Mouse (Mus musculus): ENCODE data around the gene AC170998.1. TPM values are rescaled to one million over a fixed set of nuclear protein-coding genes. Genes with fewer than 3 reads are reported as not detected.
"Not testable (repeated sequence)": the region's sequence is repeated elsewhere in the genome, so short reads cannot be mapped to it uniquely, and the experiment has no call there.

The AC170998.1 gene
- total RNA-seq, 2 experiments from 2014 or later = 2.2 to 3.6 TPM

DNA sequence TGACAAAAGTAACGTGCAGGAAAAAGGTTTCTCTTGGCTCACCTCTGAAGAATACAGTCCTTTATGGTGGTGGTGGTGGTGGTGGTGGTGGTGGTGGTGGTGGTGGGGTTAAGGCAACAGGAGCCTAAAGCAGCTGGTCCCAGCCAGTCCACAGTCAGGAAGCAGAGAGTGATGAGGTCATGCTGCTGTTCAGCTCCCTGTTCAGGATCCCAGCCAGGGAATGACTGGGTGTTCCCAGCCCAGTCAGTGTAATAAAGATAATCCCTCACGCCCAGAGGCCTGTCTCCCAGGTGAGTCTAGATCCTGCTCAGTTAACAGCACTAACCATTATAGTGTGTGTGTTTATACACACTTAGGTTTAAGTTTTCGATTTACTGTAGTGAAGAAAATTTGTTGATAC lies 24.1 kb upstream of the AC170998.1 start:
- no peak for DNase-seq (ENCODE audit: low spot score in 2 of 2)
- intact Hi-C loops (cut with DNase I) = no loop called here

DNA sequence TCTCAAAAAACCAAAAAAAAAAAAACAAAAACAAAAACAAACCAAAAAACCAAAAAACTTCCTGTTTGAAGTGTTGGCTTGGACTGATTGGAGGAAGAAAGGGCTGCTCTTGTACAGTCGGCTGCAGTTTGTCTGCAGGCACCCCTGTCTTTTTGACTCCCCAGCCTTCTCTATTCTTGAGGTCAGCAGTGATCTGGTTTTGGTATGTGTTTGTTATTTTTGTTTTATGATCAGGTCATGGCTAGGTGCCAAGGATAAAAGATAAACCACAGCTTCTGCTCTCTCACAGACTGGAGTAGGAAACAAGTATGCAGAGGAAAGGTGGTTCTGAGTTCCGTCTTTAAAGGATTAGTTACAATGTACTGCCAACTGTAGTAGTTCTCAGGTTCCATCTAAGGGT lies 23.2 kb upstream of the AC170998.1 start:
- DNase-seq (ENCODE audit: low spot score in 2 of 2) = no peak
- intact Hi-C loops (cut with DNase I) = no loop called here

DNA sequence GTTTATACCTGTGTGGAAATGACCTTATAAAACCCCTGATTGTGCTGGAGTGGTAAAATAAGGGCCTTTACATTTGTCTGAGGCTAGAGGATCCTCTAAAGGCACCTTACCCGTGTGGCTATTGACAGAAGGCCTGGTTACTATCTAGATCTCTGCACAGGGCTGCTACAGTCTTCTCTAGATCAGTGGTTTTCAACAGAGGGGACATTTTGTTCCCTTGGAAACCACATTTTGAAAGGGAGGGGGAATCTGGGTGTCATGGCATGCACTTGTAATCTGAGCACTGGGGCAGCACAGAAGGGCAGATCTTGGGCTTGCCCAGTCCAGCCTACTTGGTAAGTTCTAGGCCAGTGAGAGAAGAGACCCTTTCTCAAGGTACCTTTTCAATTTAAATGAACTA lies 19.2 kb upstream of the AC170998.1 start:
- DNase-seq (ENCODE audit: low spot score in 2 of 2) = no peak
- intact Hi-C loops (cut with DNase I) = no loop called here

DNA sequence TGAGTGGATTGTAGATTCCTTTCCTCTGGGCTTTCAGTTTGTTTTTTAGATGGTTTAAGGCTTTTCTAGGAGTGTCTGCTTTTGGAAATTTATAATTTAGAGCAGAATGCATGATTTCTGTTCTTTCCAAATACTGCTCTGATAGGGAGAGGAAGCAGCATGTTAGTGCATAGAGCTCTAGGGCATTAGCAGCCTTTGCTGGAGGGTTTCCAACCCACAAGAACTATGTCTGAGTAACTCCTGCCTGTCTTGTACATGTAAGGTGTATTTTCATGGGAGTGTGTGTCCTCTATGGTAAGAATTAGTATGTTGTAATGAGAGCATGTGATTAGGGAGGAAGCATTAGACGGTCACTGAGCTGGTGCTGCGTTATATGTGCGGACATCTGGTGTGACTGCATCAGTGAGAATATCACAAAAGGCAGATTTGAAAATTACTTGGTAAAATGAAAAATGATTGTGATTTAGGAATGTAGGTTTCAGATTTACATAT lies 18.7 kb upstream of the AC170998.1 start:
- intact Hi-C loops (cut with DNase I) = no loop called here
- no peak for DNase-seq (ENCODE audit: low spot score in 2 of 2)

DNA sequence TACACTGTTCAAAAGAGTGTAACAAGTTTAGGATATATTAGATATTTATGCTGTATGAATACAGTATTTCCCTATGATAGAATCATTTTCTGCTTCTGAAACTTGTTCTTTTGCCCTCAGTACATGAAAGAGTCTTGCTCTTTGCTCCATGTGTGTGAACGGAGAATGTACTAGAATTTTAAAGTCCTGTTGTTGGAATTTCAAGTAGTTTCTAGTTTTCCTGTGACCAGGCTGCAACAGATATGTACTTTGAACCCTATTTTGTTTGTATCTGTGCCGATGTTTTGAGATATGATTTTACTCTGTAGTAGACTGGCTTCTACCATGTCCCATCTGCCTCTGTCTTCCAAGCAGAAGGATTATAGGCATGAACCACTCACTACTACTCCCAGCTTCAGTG lies 18.1 kb upstream of the AC170998.1 start:
- DNase-seq (ENCODE audit: low spot score in 2 of 2) = no peak
- intact Hi-C loops (cut with DNase I) = no loop called here

DNA sequence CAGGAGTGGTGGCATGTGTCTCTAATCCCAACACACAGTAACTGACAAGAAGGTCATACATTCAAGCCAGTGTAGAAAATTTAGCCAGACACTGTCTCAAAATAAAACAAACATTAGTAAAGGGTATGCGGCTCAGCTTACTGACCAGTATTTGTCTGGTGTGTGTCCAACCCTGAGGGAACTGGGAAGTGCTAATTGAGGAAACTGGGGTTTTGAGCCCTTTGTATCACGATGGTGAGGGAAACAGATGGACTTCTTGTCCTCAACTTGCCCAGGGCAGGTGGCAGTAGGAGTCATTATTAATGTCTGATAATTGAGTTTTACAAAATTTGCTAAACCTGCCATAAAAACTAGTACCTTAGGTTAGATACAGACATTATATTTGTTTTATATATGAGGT lies 16.9 kb upstream of the AC170998.1 start:
- peak in 1 of 2 experiments; percentile 28 for DNase-seq (ENCODE audit: low spot score in 2 of 2)
- intact Hi-C loops (cut with DNase I) = no loop called here

DNA sequence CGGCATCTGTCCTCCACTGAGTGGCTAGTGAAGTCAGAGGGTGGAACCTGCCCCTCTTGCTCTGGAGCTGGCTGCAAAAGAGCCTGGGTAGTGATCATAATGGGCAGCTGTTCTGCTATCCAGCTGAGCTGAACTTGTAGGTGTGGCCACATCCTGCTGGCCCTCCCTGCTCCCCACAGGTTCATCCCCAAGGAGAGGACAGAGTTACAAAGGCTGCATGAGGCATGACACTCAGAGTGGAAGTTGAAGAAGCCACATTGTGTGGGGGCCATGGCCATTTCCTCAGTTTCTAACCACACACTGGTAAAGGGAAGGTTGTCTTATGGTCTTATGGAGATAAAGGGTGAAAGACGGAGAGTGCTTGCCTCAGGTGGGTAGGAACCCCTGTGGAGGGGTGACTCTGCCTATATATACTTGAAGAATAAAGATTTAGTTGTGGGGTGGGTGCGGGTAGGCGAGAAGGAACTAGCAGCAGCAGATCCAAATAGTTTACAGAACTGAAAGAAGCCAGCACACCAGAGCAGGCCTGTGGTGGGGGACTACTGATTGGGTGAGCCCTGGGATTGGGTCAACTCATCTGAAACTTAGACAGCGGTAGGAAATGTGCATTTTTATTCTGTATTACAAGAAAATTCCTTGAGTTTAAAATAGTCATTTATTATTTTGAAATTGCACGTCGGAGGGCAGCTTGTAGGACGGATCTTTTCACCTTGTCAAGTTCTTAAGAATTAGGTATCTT lies 16.2 kb upstream of the AC170998.1 start:
- DNase-seq (ENCODE audit: low spot score in 2 of 2) = no peak
- intact Hi-C loops (cut with DNase I) = no loop called here

DNA sequence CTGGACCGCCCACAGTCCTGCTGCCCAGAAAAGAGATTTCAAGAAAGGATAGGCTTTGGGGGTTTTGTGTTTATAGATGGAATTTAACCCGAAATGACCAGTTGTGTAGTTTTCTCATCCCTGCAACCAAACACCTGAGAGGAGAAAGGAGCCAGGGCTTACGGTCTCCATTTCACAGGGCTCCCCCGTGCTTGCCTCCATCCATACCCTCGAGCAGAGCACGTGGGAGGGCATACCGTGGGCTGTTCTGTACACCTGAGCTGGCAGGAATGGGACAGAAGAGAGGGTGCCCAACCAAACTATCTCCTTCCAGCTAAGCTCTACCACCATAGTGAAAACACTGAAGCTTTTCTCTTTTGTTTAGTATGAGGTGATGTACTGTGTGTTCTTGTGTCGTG lies 15.6 kb upstream of the AC170998.1 start:
- intact Hi-C loops (cut with DNase I) = no loop called here
- no peak for DNase-seq (ENCODE audit: low spot score in 2 of 2)

DNA sequence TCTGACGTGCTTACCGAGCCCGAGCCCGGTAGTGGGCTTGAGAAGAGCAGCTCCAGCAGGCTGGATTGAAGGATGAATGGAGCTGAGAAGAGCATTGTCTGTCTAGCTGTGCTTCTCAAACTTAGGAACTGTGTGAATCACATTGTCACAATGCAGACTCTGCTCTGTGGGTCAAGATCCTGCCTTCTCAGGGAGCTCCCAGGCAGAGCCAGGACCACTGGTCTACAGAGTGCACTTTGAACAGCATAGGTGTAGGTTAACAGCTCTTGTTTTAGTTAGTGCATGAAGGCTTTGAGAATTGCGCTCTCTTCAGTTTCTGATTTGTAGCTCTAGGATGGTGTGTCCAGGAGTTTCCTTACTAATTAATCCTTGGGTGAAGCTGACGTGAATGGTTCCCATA lies 14.6 kb upstream of the AC170998.1 start:
- no peak for DNase-seq (ENCODE audit: low spot score in 2 of 2)
- intact Hi-C loops (cut with DNase I) = no loop called here

DNA sequence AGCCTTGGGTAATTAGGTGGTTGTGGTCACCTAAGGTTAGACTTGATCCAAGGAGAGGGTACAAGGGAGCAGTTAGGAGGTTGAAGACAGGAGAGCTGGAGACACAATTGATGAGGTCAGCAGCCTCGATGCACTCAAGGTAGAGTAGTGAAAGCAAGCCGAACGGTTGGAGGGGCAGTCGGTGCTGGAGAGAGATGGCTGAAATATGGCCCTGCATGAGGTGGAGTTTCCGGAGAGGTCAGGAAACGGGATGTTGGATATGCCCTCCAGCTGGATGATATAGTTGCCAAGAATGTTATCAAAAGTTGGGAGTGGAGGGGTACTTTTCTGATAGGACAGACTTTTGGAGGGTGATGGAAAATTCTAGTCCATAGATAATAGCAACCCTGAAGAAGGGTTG lies 13.6 kb upstream of the AC170998.1 start:
- intact Hi-C loops (cut with DNase I) = no loop called here
- no peak for DNase-seq (ENCODE audit: low spot score in 2 of 2)

DNA sequence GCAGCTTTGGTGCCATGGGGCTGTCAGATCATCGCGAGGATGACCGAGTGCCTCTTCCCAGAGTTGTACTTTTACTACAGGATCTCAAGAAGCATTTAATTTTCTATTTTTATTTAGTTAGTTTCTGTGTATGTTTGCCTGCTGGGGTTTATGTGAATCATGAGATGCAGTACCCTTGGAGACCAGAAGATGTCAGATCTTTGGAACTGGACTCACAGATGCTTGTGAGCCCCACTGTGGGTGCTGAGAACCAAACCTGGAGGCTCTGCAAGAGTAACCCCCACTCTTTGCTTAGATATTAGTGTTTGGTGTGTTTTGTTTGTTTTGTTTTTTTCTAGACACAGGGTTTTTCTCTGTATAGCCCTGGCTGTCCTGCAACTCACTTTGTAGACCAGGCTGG lies 11.9 kb upstream of the AC170998.1 start:
- intact Hi-C loops (cut with DNase I) = no loop called here
- no peak for DNase-seq (ENCODE audit: low spot score in 2 of 2)

DNA sequence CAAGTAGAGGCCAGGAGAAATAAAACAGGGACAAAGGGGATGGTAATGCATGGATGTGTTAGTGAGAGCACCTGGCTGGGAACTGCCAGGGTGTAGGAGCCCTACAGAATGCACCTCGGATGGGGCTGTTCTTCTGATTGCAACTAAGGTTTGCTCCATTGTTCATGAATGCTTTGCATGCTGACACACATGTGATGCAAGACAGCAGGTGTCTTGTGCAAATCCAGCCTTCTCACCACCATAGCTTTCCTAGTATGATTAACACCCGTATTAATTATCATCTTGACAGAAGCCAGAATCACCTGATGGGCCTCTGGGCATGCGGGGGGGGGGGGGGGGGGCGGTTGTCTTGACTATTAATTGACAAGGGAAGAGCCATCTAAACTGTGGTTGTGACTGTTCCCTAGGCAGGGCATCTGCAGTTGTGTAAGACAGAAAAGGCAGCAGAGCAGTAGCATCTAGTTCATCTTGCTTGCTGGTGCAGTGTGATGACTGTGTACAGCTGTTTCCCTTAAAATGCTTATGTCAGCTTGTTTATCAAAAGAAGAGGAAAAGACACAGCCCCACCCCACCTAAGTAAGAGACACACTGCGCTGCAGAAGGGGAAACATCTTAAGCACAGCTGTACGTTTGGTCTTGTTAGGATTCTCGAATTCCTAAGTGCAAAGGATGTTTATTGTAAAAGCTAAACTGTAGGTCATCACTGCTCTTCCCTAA lies 9.9 kb upstream of the AC170998.1 start:
- intact Hi-C loops (cut with DNase I) = no loop called here
- no peak for DNase-seq (ENCODE audit: low spot score in 2 of 2)

DNA sequence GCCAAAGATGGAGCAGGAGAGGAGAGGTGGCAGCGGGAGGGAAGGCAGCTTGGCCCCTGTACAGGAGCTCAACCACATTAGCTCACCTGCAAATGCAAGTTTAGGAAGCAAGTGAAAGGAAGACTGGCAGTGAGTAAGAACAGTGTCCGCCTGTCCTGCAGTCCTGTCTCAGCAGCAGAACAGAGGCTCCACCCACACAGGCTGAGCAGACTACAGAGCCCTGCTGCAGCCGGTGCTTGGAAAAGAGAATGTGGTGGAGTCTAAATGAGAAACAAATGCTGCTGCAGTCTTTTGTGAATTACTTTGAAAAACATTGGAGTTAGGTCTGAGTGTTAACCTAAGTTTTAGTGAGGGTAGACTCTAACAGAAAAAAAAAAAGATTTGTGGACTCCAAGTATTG lies 8.3 kb upstream of the AC170998.1 start:
- peak in 1 of 2 experiments; percentile 47 for DNase-seq (ENCODE audit: low spot score in 2 of 2)

DNA sequence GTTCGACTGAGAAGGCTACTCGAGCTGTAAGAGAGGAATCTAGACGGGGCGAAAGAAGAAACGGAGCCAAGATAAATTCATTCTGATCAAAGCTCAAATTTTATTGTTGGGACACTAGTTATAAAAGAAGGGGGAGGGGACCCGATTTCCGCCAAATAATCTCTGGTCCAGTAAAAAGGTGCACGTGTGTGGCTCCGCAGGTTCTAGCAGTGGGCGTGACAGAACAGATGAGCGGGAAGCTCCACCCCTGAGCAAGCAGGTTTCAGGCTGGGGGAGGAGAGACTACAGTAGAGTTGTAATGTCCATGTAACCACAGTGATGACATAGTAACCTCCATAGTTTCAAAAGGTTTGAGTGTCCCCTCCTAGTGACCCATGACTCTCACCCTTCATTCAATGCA lies 1.6 kb downstream of the AC170998.1 start:
- intact Hi-C loops (cut with DNase I); DNase-seq (ENCODE audit: low spot score in 2 of 2): not testable (repeated sequence)

More for the DNA sequence above, 8.3 kb upstream of the AC170998.1 start:
- intact Hi-C loops (cut with DNase I) = no loop called here

DNA sequence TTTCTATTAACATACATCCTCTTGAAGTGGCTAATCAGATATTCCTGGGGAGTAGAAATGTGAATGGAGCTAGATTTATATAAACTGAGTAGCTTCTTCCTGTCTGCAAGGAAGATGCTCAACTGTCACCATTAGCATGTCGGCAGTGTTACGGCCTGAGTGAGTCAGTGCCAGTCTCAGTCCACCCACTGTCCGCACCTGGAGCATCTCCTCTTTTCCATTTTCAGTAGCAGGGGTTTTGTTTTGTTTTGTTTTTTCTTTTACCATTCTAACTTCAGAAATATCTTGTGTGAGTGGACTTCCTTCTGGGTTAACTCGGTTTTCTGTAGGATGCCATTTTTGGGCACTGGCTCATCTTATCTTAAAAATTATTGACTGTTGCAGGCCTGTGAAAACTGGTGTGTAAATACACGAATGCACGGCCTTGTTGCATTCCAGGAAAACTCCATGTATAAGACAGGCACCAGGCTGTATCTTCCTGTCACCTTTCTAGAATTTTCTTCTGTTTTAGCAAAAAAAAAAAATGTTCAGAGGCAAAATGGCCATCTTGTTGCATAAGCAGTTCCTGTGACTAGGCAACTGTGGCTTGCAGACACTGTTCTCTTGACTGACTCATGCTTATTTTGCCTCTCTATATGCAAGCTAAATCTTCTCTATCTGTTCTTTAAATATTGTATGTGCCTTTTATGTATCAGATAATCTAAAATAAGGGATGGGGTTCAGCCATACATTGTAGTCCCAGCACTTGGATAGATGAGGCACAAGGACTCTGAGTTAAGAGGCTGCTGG lies 9.6 kb downstream of the AC170998.1 start:
- intact Hi-C loops (cut with DNase I) = loop anchor here (1.0 kb wide), 1 partner anchor 44 kb away; the partner anchor contains the start of gene Mapk14
- DNase-seq (ENCODE audit: low spot score in 2 of 2) = peak in 1 of 2 experiments; percentile 69

DNA sequence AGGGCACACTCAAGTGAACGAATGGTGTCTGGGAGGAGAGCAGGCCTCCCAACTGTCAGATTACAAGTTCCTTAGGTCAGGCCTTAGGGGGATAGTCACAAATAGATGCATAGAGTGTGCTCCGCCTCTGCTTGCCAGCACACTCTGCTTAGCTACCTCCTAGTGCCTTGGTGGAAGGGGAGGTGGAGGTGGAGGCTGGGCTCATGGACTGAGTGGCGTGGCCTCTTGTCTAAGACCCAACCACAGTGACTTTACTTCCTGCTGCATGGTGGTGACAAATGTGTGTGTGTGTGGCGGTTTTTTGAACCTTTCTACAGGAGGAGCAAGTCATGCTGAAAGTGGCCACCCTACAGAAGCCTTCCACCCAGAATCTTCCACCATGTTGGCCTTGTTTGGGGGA lies 10.6 kb downstream of the AC170998.1 start:
- intact Hi-C loops (cut with DNase I) = no loop called here
- DNase-seq (ENCODE audit: low spot score in 2 of 2) = no peak

DNA sequence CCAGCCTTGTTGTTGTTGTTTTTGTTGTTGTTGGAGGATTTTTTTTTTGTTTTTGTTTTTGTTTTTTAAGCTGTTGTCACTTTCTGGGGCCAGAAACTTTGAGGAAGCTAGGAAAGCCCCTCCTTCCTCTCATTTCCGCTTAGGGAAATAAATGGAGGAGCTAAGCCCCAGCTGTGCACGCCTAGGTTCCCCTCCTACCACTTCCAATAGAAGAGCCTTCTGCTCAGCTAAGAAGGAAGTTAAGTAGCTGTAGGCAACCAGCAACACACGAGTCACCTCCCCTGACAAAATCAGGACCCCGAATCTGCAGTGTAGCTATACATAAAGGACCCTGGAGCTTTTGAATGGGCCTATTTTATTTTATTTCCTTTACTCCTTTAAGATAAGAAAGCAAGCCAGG lies 12.1 kb downstream of the AC170998.1 start:
- no peak for DNase-seq (ENCODE audit: low spot score in 2 of 2)
- intact Hi-C loops (cut with DNase I) = no loop called here

DNA sequence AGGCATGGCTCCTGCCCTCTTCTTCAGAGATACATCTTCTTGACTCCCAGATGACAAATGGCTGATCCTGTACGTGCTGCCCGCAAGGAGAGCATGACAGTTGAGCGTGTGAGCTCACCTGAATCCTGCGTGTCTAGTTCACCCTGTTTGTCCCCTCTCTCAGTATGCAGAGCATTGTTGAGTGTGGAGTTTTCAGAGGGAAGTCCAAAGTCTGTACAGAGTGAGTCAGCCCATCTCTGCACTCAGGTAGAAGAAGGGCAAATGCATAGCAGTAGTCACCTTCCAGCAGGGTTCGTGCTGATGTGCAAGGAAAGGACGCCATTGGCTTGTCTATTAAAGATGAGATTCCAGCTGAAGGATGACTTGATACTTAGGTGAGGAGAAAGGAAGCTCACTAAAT lies 13.4 kb downstream of the AC170998.1 start:
- no peak for DNase-seq (ENCODE audit: low spot score in 2 of 2)
- intact Hi-C loops (cut with DNase I) = no loop called here

DNA sequence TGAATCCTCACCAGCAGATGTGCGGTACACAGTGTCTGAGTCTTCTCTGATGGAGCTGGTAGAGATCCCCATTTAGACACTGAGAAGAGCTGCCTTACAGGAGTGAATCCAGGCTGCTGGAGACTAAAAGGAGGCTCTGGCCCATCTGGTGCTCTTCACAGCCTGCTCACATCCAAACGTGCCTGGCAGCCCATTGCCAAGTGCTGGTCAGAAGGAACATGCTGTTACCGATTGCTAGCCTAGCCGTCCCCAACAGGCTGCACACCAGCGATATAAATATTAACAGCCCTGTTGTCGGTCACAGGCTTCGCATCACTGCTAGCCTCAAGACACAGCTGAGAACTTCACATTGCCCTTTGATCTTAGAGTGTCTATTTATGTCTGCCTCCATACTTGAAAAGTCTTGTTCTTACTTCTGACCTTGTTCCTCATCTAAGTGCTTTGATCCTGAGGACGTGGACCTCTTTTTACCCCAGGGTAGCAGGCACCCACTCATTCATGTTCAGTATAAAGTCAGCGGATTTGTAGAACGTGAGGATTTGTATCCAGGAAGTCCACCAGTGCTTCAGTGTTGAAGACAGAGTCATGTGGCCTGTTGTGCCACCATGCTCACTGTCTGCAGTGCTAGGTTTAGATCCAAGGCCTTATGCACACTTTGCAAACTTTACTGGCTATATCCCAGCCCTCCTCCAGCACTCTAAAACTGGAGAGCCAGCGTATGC lies 17.4 kb downstream of the AC170998.1 start:
- intact Hi-C loops (cut with DNase I) = loop anchor here (2.0 kb wide), 1 partner anchor 119 kb away; no protein-coding TSS in a partner anchor
- DNase-seq (ENCODE audit: low spot score in 2 of 2) = peak; percentile 66 to 93

Measured in left cerebral cortex, postnatal 25 days (tissue).